Mouse (Mus musculus): ENCODE measurements at regions not wholly inside any gene's neighbourhood (a gene's known extent, or its start where the extent isn't known, plus 50 kb on each side); places are given as distances from the start of the nearest gene placed in this dataset.
A peak's percentile ranks its signal among the peaks of the same experiment; 100 is the strongest.

DNA sequence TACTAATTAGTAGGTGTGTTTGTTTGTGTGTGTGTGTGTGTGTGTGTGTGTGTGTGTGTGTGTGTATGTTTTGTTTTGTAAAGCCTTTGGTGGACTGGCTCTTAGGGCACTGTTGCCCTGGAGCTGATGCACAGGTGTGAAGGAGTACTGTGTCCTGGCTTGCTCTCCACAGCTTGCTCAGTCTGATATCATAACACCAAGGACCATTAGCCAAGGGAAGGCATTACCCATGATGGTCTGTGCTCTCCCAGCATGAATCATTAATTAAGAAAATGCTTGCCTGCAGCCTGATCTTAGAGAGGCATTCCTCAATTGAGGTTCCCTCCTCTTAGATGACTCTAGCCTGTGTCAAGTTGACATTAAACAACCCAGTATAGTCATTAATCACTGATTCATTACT lies 54.7 kb downstream of the Spry2 start:
- H3K9ac ChIP-seq: no peak overlapping the region
- no peaks in the 10 kb centered on the region for H3K4me1 ChIP-seq
- no peak overlapping the region for H3K4me2 ChIP-seq
- no peaks in the 10 kb centered on the region for H3K27me3 ChIP-seq
- no peak for ATAC-seq
- no peak overlapping the region for H3K27ac ChIP-seq
- no peaks in the 10 kb centered on the region for H3K9me3 ChIP-seq (replicated peaks)
- no peak overlapping the region for H3K4me3 ChIP-seq
- no peaks in the 10 kb centered on the region for H3K36me3 ChIP-seq (ENCODE audit: poor library complexity, severe bottlenecking)

DNA sequence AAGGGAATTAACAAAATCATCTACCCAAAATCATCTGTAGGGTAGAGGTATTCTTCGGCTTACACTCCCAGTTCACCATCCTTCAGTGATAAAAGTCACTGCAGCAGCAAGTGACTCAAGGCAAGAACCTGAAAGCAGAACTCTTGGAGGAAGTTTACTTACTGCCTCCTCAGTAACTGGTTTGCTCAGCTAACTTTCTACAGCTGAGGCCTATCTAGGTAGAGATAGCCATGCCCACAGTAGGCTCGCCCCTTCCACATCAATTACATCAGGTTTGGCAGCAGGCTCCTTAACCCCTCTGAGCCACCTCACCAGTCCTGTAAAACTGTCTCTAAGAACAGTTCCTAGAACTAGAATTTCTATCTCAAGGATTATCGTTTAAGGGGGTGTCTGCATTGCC lies 59.1 kb downstream of the Spry2 start:
- 92% methylated on average over 3 of the region's 3 CpGs for WGBS
- no peaks in the 10 kb centered on the region for H3K9me3 ChIP-seq (replicated peaks)
- no peaks in the 10 kb centered on the region for H3K36me3 ChIP-seq (ENCODE audit: poor library complexity, severe bottlenecking)
- H3K4me3 ChIP-seq: no peak overlapping the region
- no peaks in the 10 kb centered on the region for H3K4me1 ChIP-seq
- H3K27ac ChIP-seq: no peak overlapping the region
- H3K27me3 ChIP-seq: no peaks in the 10 kb centered on the region
- no peak overlapping the region for H3K9ac ChIP-seq
- ATAC-seq: no peak
- no peak overlapping the region for H3K4me2 ChIP-seq

DNA sequence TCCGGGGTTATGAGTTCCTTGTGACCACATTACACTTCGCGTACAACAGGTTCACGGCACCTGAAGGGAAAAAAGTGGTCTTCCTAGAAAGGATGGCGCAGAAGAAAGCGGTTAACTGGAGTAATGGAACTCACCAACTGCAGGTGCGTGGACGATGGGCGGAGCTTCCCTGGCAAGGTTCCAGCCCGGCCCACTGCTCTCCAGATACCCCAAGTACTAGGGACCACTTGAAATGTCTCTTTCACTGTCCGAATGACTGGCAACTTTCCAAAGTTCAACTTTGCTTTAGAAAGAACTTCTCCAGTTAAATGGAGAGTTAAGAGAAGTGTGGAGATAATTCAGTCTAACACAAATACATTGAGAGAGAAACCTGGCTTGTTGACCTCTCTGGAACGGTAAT lies 65.9 kb downstream of the Spry2 start:
- Histone ChIP-seq H3K4me1 (no peaks in the 10 kb centered on the region), H3K9me3 (replicated peaks) (no peaks in the 10 kb centered on the region), H3K27me3 (no peaks in the 10 kb centered on the region), H3K9ac (no peak overlapping the region), H3K4me3 (no peak overlapping the region), H3K27ac (no peak overlapping the region), H3K4me2 (no peak overlapping the region), H3K36me3 (ENCODE audit: poor library complexity, severe bottlenecking) (no peaks in the 10 kb centered on the region)
- WGBS: 92% methylated on average over 12 of the region's 12 CpGs
- ATAC-seq: no peak

DNA sequence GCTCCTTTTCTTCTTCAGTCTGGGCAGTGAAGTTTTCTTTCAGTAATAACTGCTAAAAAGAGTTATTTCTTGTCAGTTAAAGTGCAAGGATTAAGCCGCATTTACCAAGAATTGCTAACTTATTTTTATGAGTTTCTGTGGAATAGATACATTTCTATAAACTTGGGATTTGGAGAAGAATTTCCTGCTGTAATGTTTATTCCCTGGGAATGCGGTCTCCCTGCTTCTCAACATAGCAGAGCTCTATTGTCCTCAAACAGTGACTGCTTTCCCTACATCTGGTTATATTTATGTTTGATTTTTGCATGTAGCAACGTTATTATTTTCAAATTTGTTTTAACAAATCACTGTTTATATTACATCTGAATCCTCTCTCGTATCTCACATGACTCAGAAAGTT lies 66.3 kb downstream of the Spry2 start:
- no peak overlapping the region for H3K9ac ChIP-seq

DNA sequence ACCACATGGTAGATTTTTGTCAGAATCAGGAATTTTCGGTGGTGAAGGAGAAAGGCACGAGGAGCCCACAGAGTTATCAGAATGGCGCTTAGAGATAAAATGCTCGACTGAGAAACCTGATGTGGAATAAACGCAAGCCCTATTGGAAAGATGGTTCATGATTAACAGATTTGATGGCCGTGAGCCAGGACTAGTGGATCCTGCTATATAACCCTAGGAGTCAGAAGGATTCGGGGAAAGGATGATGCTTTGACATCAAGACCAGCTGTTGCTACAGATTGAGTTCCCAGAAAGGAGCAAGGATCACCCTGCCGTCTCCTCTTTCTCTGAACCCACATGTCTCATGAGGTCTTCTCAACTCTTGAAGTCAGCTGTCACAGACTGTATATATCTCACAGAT lies 73.5 kb downstream of the Spry2 start:
- Histone ChIP-seq H3K4me1 (no peaks in the 10 kb centered on the region), H3K36me3 (ENCODE audit: poor library complexity, severe bottlenecking) (no peaks in the 10 kb centered on the region), H3K27me3 (no peaks in the 10 kb centered on the region), H3K27ac (no peak overlapping the region), H3K9ac (no peak overlapping the region), H3K4me2 (no peak overlapping the region), H3K9me3 (replicated peaks) (no peaks in the 10 kb centered on the region), H3K4me3 (no peak overlapping the region)
- no peak for ATAC-seq
- 91% methylated on average over 8 of the region's 8 CpGs for WGBS

More for the DNA sequence above, 66.3 kb downstream of the Spry2 start:
- Histone ChIP-seq H3K36me3 (ENCODE audit: poor library complexity, severe bottlenecking) (no peaks in the 10 kb centered on the region), H3K4me3 (no peak overlapping the region), H3K9me3 (replicated peaks) (no peaks in the 10 kb centered on the region), H3K4me2 (no peak overlapping the region), H3K27ac (no peak overlapping the region), H3K4me1 (no peaks in the 10 kb centered on the region), H3K27me3 (no peaks in the 10 kb centered on the region)
- 76% methylated on average over 4 of the region's 4 CpGs for WGBS
- ATAC-seq: no peak

DNA sequence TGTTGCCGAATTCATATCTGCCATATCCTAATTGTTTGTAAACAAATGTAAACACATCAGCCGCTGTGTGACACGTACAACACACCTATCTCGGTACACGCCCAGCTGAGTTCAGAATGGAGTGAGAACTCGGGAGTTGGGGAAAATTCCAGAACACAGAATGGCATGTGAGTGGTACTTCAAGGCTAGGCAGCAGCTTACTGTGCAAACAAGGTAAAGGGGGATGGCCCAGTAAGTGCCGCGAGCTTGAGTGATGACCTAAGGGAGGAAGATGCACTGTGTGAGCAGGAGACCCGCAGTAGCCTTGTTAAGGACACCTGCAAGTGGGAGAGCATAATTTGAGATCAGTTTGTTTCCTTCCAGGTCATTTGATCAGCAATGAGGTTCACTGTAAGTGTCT lies 74.0 kb downstream of the Spry2 start:
- Histone ChIP-seq H3K4me3 (no peak overlapping the region), H3K27me3 (no peaks in the 10 kb centered on the region), H3K9me3 (replicated peaks) (no peaks in the 10 kb centered on the region), H3K9ac (no peak overlapping the region), H3K36me3 (ENCODE audit: poor library complexity, severe bottlenecking) (no peaks in the 10 kb centered on the region), H3K4me1 (no peaks in the 10 kb centered on the region), H3K4me2 (no peak overlapping the region), H3K27ac (no peak overlapping the region)
- WGBS: 97% methylated on average over 9 of the region's 9 CpGs
- ATAC-seq: no peak

DNA sequence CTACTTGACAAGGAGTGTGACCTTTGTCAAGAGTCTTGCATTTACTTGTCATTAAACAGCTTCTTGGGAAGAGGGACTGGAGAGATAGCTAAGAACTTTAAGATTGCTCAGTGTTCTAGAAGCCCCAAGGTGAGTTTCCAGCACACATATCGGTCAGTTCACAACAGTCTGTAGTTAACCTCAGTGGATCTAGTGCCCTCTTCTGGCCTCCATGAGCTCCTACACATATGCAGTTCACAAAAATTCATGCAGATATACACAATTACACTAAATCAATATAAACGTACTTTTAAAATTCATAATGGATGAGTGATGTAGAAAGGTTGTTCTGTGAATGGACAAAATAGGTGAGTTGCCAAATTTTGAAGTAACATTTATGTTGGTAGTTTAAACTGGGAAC lies 77.1 kb downstream of the Spry2 start:
- Histone ChIP-seq H3K4me2 (no peak overlapping the region), H3K36me3 (ENCODE audit: poor library complexity, severe bottlenecking) (no peaks in the 10 kb centered on the region), H3K4me3 (no peak overlapping the region), H3K27me3 (no peaks in the 10 kb centered on the region), H3K9ac (no peak overlapping the region), H3K9me3 (replicated peaks) (no peaks in the 10 kb centered on the region), H3K27ac (no peak overlapping the region), H3K4me1 (peaks cover 10% of the 10 kb centered on the region)
- WGBS: 99% methylated on average over 2 of the region's 2 CpGs
- ATAC-seq: no peak

DNA sequence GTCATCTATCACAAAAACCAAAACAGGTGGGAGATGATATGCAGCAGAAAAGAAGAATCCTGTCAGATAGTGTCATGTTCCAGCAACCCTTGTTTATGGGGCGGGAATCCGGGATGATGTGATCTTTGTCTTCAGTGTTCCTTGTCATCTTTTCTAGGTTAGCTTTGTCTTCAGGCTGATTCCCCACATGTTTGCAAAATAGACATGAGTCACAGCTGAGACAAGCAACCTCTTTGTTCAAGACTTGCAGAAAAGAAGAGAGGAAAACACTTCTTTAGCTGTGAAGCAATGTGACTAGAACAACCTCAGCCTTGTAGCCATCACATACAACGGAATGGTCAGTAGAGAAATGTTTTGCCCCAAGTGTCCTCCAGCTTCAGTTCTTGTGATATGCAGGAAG lies 77.8 kb downstream of the Spry2 start:
- Histone ChIP-seq H3K27ac (no peak overlapping the region), H3K9ac (no peak overlapping the region), H3K9me3 (replicated peaks) (no peaks in the 10 kb centered on the region), H3K4me3 (no peak overlapping the region), H3K4me2 (no peak overlapping the region), H3K36me3 (ENCODE audit: poor library complexity, severe bottlenecking) (no peaks in the 10 kb centered on the region), H3K4me1 (peaks cover 10% of the 10 kb centered on the region), H3K27me3 (no peaks in the 10 kb centered on the region)
- 95% methylated on average over 3 of the region's 3 CpGs for WGBS
- ATAC-seq: no peak

DNA sequence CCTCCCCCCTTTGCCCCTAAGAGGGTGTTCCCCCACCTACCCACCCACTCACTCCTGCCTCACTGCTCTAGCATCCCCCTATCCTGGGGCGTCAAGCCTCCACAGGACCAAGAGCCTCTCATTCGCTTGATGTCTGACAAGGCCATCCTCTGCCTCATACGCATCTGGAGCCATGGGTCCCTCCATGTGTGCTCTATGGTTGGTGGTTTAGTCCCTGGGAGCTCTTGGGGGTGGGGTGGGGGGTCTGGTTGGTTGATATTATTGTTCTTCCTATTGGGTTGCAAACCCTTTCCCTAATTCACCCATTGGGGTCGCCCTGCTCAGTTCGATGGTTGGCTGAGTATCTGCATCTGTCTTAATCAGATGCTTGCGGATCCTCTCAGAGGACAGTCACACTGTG lies 79.1 kb downstream of the Spry2 start:
- H3K27me3 ChIP-seq: peaks cover 3% of the 10 kb centered on the region; the same call in 1 of the 2 replicates
- no peak overlapping the region for H3K4me2 ChIP-seq
- H3K4me1 ChIP-seq: peaks cover 10% of the 10 kb centered on the region
- no peak overlapping the region for H3K9ac ChIP-seq
- H3K9me3 ChIP-seq (replicated peaks): no peaks in the 10 kb centered on the region
- H3K27ac ChIP-seq: no peak overlapping the region
- ATAC-seq: no peak
- no peak overlapping the region for H3K4me3 ChIP-seq
- H3K36me3 ChIP-seq (ENCODE audit: poor library complexity, severe bottlenecking): no peaks in the 10 kb centered on the region
- WGBS: 91% methylated on average over 6 of the region's 6 CpGs

DNA sequence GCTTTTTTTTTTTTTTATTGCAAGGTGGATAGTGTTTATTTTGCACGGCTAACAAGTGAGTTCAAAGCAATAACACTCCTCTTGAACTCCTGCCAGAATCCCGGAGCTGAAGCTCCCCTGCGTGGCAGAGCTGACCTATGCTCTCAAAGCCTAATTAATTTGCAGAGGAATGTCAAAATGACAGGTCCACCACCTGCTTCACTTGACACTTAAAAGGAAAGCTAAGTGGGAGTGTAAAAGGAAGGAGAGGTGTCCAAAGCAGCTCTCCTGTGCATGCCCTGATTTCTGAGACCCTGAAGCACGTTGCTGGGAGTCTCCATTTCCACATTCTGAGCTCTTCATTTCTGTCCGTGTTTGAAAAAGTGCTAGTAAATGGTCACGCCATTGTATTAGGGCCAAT lies 80.8 kb downstream of the Spry2 start:
- peak overlapping the region; percentile 27 for H3K4me3 ChIP-seq
- no peak overlapping the region for H3K27ac ChIP-seq
- peak; percentile 62; the same call in 1 of the 2 replicates for ATAC-seq
- 2% methylated on average over 6 of the region's 6 CpGs for WGBS
- 0 out of 2 replicates have a peak overlapping the region, but pooled peaks have one; percentile 9 for H3K9ac ChIP-seq
- no peaks in the 10 kb centered on the region for H3K9me3 ChIP-seq (replicated peaks)
- peak overlapping the region; percentile 57 for H3K4me2 ChIP-seq
- no peaks in the 10 kb centered on the region for H3K36me3 ChIP-seq (ENCODE audit: poor library complexity, severe bottlenecking)
- peaks cover 3% of the 10 kb centered on the region; the same call in 1 of the 2 replicates for H3K27me3 ChIP-seq
- peaks cover 10% of the 10 kb centered on the region for H3K4me1 ChIP-seq

DNA sequence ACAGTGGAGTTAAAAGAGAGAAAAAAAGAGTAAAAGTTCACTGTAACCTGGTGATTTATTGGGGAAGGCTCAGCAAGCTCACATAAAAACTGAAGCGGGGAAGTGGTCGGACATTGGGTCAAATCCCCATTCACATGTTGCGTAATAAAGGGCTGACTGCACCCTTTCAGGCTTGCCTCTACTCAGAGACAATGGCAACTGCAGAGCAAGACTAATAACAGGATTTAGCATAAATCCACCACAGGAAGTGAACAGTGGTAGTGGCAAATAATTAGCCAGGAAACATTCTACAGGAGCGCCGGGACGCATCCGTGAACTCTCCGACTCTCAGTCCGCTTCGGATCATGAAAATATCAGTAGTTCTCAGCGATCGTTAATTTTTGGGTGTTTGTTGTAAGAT lies 81.3 kb downstream of the Spry2 start:
- H3K9me3 ChIP-seq (replicated peaks): no peaks in the 10 kb centered on the region
- no peak overlapping the region for H3K27ac ChIP-seq
- H3K9ac ChIP-seq: 0 out of 2 replicates have a peak overlapping the region, but pooled peaks have one; percentile 9
- no peaks in the 10 kb centered on the region for H3K36me3 ChIP-seq (ENCODE audit: poor library complexity, severe bottlenecking)
- peaks cover 10% of the 10 kb centered on the region for H3K4me1 ChIP-seq
- under 1% methylated on average over 12 of the region's 12 CpGs for WGBS
- H3K4me2 ChIP-seq: peak overlapping the region; percentile 57
- H3K27me3 ChIP-seq: peaks cover 3% of the 10 kb centered on the region; the same call in 1 of the 2 replicates
- ATAC-seq: peak; percentile 76
- peak overlapping the region; percentile 27 for H3K4me3 ChIP-seq

DNA sequence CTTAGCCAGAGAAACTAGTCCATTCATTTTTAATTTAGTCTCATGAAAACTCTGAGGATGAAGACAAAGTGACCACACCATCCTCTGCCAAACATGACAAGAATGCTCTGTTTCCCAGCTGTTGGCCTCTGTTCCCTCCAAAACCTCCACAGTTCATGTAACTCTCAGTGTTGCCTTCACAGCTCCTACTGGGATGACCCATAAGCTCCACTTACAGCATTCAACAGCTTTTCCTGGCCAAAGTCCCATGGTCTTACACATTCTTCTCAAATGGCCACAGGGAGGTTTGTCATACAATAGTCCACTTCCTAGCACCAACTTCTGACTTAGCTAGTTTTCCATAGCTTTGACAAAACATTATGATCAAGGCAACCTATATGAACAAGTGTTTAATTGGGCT lies 83.0 kb downstream of the Spry2 start:
- H3K4me2 ChIP-seq: no peak overlapping the region
- H3K27me3 ChIP-seq: peaks cover 3% of the 10 kb centered on the region; the same call in 1 of the 2 replicates
- no peaks in the 10 kb centered on the region for H3K36me3 ChIP-seq (ENCODE audit: poor library complexity, severe bottlenecking)
- H3K4me3 ChIP-seq: no peak overlapping the region
- no peak overlapping the region for H3K27ac ChIP-seq
- H3K9me3 ChIP-seq (replicated peaks): no peaks in the 10 kb centered on the region
- H3K4me1 ChIP-seq: peaks cover 10% of the 10 kb centered on the region
- ATAC-seq: no peak
- H3K9ac ChIP-seq: no peak overlapping the region

DNA sequence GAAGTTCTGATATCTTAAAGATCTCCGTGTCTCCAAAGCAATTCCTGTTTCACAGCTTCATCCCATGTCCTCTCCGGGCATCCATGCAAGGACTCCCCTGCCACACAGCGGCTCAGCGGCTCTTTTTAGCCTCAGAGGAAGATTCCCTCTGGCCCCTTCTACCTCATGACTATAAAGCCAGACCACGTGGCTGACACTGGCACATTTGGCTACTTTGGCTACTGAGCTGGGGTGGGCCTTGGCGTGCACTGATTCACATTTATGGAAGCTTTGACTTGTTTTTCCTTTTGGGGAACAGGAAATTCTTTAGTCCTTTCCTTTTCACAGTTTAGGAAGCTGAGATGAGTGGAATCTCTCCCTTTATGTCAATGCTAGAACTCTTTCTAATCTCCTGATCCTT lies 83.5 kb downstream of the Spry2 start:
- peaks cover 10% of the 10 kb centered on the region for H3K4me1 ChIP-seq
- no peak overlapping the region for H3K4me3 ChIP-seq
- no peak overlapping the region for H3K9ac ChIP-seq
- peaks cover 3% of the 10 kb centered on the region; the same call in 1 of the 2 replicates for H3K27me3 ChIP-seq
- no peaks in the 10 kb centered on the region for H3K36me3 ChIP-seq (ENCODE audit: poor library complexity, severe bottlenecking)
- no peak overlapping the region for H3K27ac ChIP-seq
- no peaks in the 10 kb centered on the region for H3K9me3 ChIP-seq (replicated peaks)
- no peak overlapping the region for H3K4me2 ChIP-seq
- WGBS: 92% methylated on average over 6 of the region's 6 CpGs
- ATAC-seq: no peak

Measured in forebrain, embryonic 13.5 days (tissue).